Mouse (Mus musculus): ENCODE data around the gene Rhox3h. TPM values are rescaled to one million over a fixed set of nuclear protein-coding genes. Genes with fewer than 3 reads are reported as not detected.
"Not testable (repeated sequence)": the region's sequence is repeated elsewhere in the genome, so short reads cannot be mapped to it uniquely, and the experiment has no call there.

Rhox3h gene
- total RNA-seq (2021) = not detected
- long read RNA-seq, experiment 1 = 0 reads
- long read RNA-seq, experiment 2 = 0 reads

DNA sequence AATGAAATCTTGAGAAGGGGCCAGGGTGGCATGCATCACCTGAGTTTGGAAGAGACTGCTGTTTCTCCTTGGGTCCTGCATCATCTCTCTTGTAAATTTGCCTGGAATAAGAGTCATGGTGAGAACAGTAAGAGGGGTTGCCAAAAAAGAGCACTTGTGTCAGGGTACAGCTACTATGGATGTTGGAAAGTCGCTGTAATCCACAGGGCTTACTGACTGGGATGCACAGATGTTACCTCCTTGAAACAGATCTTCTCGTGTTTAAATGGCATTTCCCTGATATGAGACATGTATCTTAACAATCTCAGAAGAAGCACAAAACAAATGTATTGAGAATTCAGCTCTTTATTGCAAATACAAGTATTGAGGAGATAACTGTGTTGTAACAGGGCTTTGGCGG lies at the start of gene Rhox3h:
Gene Rhox3h, minus strand, starts transcription at position 101 of the 400 bp plus-strand sequence.
- intact Hi-C loops (cut with DNase I); DNase-seq; H3K4me3 ChIP-seq; H3K27ac ChIP-seq: not testable (repeated sequence)

DNA sequence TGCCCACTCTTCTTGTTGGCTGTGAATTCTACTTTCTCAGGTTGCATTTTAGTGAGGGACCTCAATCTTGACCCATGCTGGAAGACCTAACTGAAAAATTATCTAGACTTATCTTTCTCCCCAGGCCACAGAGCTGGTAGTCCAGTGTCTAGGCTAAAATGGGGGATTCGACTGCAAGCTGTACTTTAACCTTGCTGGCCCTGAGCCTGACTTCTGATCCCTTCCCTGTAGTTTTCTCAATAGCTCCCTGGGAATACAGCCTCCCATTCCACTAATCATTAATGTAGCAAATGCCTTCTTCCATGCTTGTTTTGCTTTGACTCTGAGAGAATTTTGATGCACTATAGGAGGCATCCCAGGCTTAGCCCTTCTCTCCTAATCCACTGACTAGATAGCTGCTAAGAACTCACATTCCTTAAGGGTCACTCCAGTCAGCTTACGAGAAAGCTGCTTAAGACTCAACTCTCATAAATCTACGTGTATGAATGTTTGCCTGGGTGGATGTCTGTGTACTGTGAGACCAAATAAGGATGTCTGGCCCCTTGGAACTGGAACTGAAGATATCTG lies 33.3 kb upstream of the Rhox3h start:
- intact Hi-C loops (cut with DNase I) = no loop called here
- no peak overlapping the region for H3K4me3 ChIP-seq
- DNase-seq = no peak
- TF ChIP-seq CTCF (IDR thresholded peaks at IDR 0.05) = no peak
- no peak overlapping the region for H3K27ac ChIP-seq

DNA sequence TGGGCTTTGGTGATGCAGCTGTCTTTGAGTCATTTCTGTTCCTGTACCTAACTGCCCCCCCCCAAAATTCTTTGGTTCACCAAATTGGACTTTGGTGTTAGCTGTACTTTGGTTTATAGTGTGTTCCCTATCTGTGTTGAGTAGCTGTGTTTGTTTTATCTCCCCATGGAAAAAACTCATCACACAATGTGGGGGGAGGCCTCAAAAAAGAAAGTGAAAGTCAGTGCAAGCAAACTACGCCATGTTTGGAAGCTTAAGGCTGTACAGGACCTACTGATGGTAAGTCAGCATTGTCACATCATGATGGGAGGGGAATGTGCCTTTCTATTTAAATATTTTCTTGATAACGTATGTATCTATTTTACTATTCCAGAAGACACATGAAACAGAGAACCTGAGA lies 23.7 kb upstream of the Rhox3h start:
- no peak for TF ChIP-seq CTCF (IDR thresholded peaks at IDR 0.05)
- intact Hi-C loops (cut with DNase I) = no loop called here
- Histone ChIP-seq H3K4me3 (no peak overlapping the region), H3K27ac (no peak overlapping the region)
- no peak for DNase-seq

GRCm38 (mm10) chrX:37683031-37683715 lies 14.6 kb upstream of the Rhox3h start:
- H3K27ac ChIP-seq = no peak overlapping the region
- DNase-seq = no peak
- intact Hi-C loops (cut with DNase I) = no loop called here
- TF ChIP-seq CTCF (IDR thresholded peaks at IDR 0.05) = no peak
- H3K4me3 ChIP-seq = no peak overlapping the region

DNA sequence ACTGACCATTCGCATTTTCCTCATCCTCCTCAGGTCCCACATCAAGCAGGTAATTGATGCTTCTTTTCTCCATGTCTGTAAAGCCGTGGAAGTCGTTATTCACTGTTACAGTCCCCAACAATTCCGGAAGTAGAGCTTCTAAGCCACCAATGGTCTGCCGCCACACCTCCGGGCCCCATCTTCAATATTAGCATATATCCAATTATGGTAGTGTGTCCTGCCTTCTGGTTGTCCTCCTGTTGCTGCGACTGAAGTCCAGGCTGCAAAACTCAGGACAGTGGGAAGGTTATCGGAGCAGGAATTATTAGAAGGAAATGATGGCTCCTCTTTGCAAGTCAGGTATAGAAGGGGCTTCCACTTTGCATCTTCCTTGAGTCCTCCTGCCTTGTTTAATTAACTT lies 4.6 kb upstream of the Rhox3h start, which contains the start of gene Rhox2h:
Gene Rhox2h, minus strand, starts transcription at position 101 of the 400 bp plus-strand sequence.
- intact Hi-C loops (cut with DNase I); DNase-seq; H3K27ac ChIP-seq; H3K4me3 ChIP-seq: not testable (repeated sequence)

GRCm38 (mm10) chrX:37651227-37651626 lies 17.3 kb downstream of the Rhox3h start, which contains the start of gene Rhox4g:
TSS of gene Rhox4g (minus strand) at chrX:37651327.
- H3K4me3 ChIP-seq; H3K27ac ChIP-seq; DNase-seq; intact Hi-C loops (cut with DNase I): not testable (repeated sequence)

- not testable (repeated sequence) for H3K4me3 ChIP-seq, H3K27ac ChIP-seq, DNase-seq
- intact Hi-C loops (cut with DNase I) = loop anchor here (5.0 kb wide), 1 partner anchor 151 kb away; the partner anchor contains the start of gene Rhox2d
Measured at GRCm38 (mm10) chrX:37643370-37643769, 25.2 kb downstream of the Rhox3h start, which contains the start of gene Rhox2g. TSS of gene Rhox2g (minus strand) at chrX:37643470.

DNA sequence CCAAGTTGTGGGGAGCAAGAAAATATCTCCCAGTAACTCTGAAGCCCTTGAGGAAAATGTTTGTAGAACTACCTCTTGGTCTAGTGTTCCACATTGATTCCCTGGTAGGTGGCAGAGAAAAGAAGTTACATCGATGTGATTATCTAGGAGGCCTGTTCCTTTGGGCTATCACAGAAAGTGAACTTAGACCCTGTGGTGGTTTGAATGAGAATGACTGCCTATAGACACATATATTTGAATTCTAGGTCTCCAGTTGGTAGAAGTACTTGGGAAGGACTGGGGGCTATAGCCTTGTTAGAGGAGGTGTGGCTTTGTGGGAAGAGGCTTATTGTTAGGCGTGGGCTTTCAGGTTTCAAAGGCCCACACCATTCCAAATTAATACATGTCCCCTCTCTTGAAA lies 40.1 kb downstream of the Rhox3h start, which contains the start of gene Rhox3g:
Gene Rhox3g, minus strand, starts transcription at position 101 of the 400 bp plus-strand sequence.
- DNase-seq; H3K27ac ChIP-seq; intact Hi-C loops (cut with DNase I); H3K4me3 ChIP-seq: not testable (repeated sequence)

Other genes starting within 250 kb of the Rhox3h start
- gene Rhox4b, start 236.3 kb downstream of the Rhox3h start, total RNA-seq (2021) = not detected
- gene Rhox2c, start 215.1 kb downstream of the Rhox3h start, total RNA-seq (2021) = not detected
- gene Rhox3c, start 210.2 kb downstream of the Rhox3h start, total RNA-seq (2021) = not detected
- not detected for gene Rhox4c, start 188.4 kb downstream of the Rhox3h start, total RNA-seq (2021)
- gene Rhox2d, start 175.3 kb downstream of the Rhox3h start, total RNA-seq (2021) = not detected
- not detected for gene Rhox4d, start 154.4 kb downstream of the Rhox3h start, total RNA-seq (2021)
- not detected for gene Rhox2e, start 138.3 kb downstream of the Rhox3h start, total RNA-seq (2021)
- gene Rhox3e, start 126.7 kb downstream of the Rhox3h start, total RNA-seq (2021) = not detected
- not detected for gene Rhox4e, start 111.4 kb downstream of the Rhox3h start, total RNA-seq (2021)
- not detected for gene Rhox2f, start 97.4 kb downstream of the Rhox3h start, total RNA-seq (2021)
- gene Rhox3f, start 87.8 kb downstream of the Rhox3h start, total RNA-seq (2021) = not detected
- not detected for gene Rhox4f, start 61.1 kb downstream of the Rhox3h start, total RNA-seq (2021)
- gene Rhox3g, start 40.2 kb downstream of the Rhox3h start, total RNA-seq (2021) = not detected
- gene Rhox2g, start 25.3 kb downstream of the Rhox3h start, total RNA-seq (2021) = not detected
- not detected for gene Rhox4g, start 17.4 kb downstream of the Rhox3h start, total RNA-seq (2021)
- not detected for gene Rhox2h, start 4.5 kb upstream of the Rhox3h start, total RNA-seq (2021)
- gene Rhox5, start 136.1 kb upstream of the Rhox3h start, total RNA-seq (2021) = not detected
- not detected for gene Rhox6, start 158.1 kb upstream of the Rhox3h start, total RNA-seq (2021)
- not detected for gene Rhox7a, start 162.9 kb upstream of the Rhox3h start, total RNA-seq (2021)
- gene Rhox8, start 210.2 kb upstream of the Rhox3h start, total RNA-seq (2021) = not detected
- gene Rhox7b, start 228.5 kb upstream of the Rhox3h start, total RNA-seq (2021) = not detected
- not detected for gene Rhox9, start 233.0 kb upstream of the Rhox3h start, total RNA-seq (2021)